Mouse (Mus musculus) bone marrow, adult 2 months (tissue): ENCODE data around the gene Fam192a.

Experiments used
- CTCF ChIP-seq: fragments of 200-500 bp; IDR thresholded peaks from 2 replicates; pipeline ENCODE4 v1.5.1; 2011; ENCODE audit warnings: low read length, control low read depth; ENCODE audit not compliant: control insufficient read depth, insufficient read depth
- POLR2A ChIP-seq: fragments of 200-500 bp; IDR thresholded peaks from 2 replicates; pipeline ENCODE4 v1.6.1; 2011; ENCODE audit warnings: low read depth, mild to moderate bottlenecking, control low read depth, low read length, borderline replicate concordance; ENCODE audit not compliant: control insufficient read depth

DNA sequence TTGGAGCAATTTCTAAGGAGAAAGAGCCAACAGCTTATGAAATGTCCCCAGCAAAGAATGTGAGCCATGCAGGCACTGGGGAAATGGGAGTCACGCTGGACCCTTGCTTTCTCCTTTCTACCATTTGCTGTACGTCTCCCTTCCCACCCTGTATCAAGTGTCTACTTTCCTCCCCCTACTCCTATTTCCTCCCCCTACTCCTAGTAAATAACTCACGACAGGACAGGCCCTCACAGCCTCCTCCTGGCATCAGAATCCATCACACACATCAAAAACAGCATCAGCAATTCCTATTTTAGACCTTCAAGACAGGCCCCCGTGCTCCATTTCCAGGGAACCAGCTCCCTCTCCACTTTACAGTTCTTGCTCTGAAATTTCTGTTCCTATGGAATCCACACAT is 10.1 kb downstream of the Fam192a start:
- TF ChIP-seq CTCF (no peak), POLR2A (no peak)
